Mouse (Mus musculus) heart, embryonic 13.5 days (tissue): ENCODE measurements at regions not wholly inside any gene's neighbourhood (a gene's known extent, or its start where the extent isn't known, plus 50 kb on each side); places are given as distances from the start of the nearest gene placed in this dataset.
A peak's percentile ranks its signal among the peaks of the same experiment; 100 is the strongest.

Experiments used
- ATAC-seq: fragments of 200-750 bp; cut with Nextera tagmentation; 2 replicates; pipeline ENCODE4 v1.8.0; 2017; ENCODE audit warnings: moderate TSS enrichment; ENCODE audit not compliant: insufficient number of reproducible peaks, low FRiP score, low TSS enrichment; ENCODE audit errors: extremely low read depth
- H3K27ac ChIP-seq: fragments of 300-500 bp; sonication (generic); replicated peaks from 2 replicates; pipeline ENCODE4 v1.5.1; 2015; ENCODE audit warnings: moderate library complexity, mild to moderate bottlenecking, inconsistent platforms
- H3K27me3 ChIP-seq: fragments of 300-500 bp; sonication (generic); replicated peaks from 2 replicates; pipeline ENCODE4 v1.6.1; 2015; ENCODE audit warnings: mild to moderate bottlenecking, inconsistent platforms
- H3K36me3 ChIP-seq: fragments of 300-500 bp; sonication (generic); 2 replicates; pipeline ENCODE4 v1.6.1; 2015; ENCODE audit warnings: mild to moderate bottlenecking, inconsistent platforms
- H3K4me1 ChIP-seq: fragments of 300-500 bp; sonication (generic); 2 replicates; pipeline ENCODE4 v1.6.1; 2015; ENCODE audit warnings: inconsistent platforms
- H3K4me2 ChIP-seq: fragments of 300-500 bp; sonication (generic); 2 replicates; pipeline ENCODE4 v1.6.1; 2015; ENCODE audit warnings: inconsistent platforms, mild to moderate bottlenecking, moderate library complexity
- H3K4me3 ChIP-seq: fragments of 300-500 bp; sonication (generic); 2 replicates; pipeline ENCODE4 v1.5.1; 2015; ENCODE audit warnings: moderate library complexity, mild to moderate bottlenecking, inconsistent platforms
- H3K9ac ChIP-seq: fragments of 300-500 bp; sonication (generic); 2 replicates; pipeline ENCODE4 v1.6.1; 2015; ENCODE audit warnings: inconsistent platforms, mild to moderate bottlenecking, moderate library complexity
- H3K9me3 ChIP-seq: fragments of 300-500 bp; sonication (generic); 2 replicates; pipeline ENCODE4 v1.6.1; 2016; ENCODE audit warnings: inconsistent platforms
- WGBS: fragments of 180-500 bp; shearing (Covaris S2); methylation state at CpG from one replicate; pipeline ENCODE4 v1.1.7; 2015; ENCODE audit warnings: mixed read lengths; 5-methylcytosine and 5-hydroxymethylcytosine counted together

DNA sequence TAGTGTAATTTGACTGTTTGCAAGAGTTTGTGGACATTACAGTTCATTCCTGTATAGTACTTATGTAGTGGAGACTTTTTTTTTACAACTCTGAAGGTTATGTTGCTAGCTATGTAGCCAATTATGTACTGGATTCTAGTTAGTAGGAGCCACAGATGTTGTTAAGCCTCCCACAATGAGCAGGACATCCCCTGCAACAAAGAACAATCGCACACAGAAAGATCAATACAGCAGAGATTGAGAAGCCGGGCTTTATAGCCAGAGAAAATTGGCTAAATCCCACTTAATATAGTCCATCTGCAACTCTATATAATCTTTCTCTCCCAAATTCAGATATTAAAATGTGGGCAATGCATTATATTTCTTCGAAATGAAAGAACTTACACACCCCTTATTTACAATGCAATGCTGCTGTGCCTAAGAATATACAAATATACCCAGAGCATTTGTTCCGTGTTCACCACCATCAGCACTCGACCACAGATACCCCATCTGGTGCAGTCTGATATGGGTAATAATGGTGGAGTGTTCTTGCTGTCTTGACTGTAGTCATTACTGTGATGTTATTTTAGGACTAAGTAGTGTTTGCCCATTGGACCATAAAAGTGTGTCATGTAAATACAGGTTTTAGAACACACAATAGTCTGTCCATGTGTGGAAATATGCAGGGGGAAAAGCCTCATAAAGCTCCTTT lies 1351.9 kb upstream of the Zeb2 start:
- no peaks in the 10 kb centered on the region for H3K9me3 ChIP-seq
- H3K4me1 ChIP-seq, result no peaks in the 10 kb centered on the region
- H3K36me3 ChIP-seq, result no peaks in the 10 kb centered on the region
- H3K27me3 ChIP-seq, result no peaks in the 10 kb centered on the region
- ATAC-seq, result no peak
- no peak overlapping the region for H3K4me3 ChIP-seq
- 75% methylated on average over 5 of the region's 5 CpGs for WGBS
- no peak overlapping the region for H3K9ac ChIP-seq
- H3K27ac ChIP-seq, result no peak overlapping the region
- no peak overlapping the region for H3K4me2 ChIP-seq

DNA sequence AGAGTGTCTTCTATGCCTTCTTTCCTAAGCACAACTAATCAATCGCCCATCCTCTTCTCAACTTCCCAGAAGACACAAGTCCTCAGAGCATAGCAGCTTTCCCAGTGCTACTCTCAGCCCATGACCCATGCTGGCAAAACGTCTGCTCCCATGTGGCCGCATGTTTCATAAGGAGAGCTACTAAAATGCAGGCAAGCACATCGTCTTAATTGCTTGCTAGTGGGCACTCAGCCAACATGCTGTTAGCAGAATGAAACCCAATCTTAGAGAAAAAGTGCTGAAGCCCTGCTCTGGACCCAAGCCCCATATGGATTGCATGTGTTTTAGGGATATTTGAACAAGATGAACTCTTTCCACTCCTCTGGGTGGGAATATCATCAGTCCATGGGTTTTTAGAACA lies 1348.2 kb upstream of the Zeb2 start:
- WGBS, result 46% methylated on average over 4 of the region's 4 CpGs
- Histone ChIP-seq H3K9ac (no peak overlapping the region), H3K9me3 (no peaks in the 10 kb centered on the region), H3K4me2 (no peak overlapping the region), H3K27me3 (no peaks in the 10 kb centered on the region), H3K4me3 (no peak overlapping the region), H3K27ac (no peak overlapping the region), H3K4me1 (no peaks in the 10 kb centered on the region), H3K36me3 (no peaks in the 10 kb centered on the region)
- ATAC-seq, result no peak

DNA sequence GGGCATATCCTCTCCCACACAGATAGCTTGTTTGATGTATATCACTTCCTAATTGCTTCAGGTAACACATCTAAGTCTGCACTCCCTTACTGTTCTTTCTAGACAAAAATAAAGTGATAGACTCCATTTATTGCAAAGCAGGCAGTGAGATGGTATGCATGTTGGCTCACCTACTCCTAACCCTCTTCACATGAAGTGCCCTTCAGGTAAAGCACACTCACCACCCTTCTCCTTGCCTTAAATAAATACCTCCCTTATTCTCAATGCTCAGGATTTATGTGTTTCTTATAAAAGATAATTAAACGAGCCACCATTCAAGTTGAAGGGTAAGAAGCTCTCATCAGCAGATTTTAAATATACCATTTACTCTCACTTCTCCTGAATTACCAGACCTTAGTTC lies 1347.7 kb upstream of the Zeb2 start:
- Histone ChIP-seq H3K4me3 (no peak overlapping the region), H3K9ac (no peak overlapping the region), H3K27me3 (no peaks in the 10 kb centered on the region), H3K27ac (no peak overlapping the region), H3K36me3 (no peaks in the 10 kb centered on the region), H3K4me1 (no peaks in the 10 kb centered on the region), H3K4me2 (no peak overlapping the region), H3K9me3 (no peaks in the 10 kb centered on the region)
- ATAC-seq, result no peak
- 42% methylated on average over 1 of the region's 1 CpGs for WGBS

DNA sequence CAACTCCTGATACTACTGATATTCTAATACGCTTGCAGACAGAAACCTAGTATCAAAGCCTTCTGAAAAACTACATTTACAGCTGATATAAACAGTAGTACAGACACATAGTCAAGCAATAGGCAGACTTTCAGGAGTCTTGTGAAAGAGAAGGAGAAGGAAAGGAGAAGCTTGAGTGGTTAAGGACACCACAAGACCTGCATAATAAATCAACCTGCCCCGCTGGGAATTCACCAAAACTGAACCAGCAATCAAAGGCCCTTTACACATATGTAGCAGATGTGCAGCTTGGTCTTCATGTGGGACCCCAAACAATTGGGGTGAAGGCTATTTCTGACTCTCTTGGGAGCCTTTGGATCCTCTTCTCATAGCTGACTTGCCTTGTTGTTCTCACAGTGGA lies 1345.5 kb upstream of the Zeb2 start:
- no peak overlapping the region for H3K9ac ChIP-seq
- no peaks in the 10 kb centered on the region for H3K4me1 ChIP-seq
- no peaks in the 10 kb centered on the region for H3K36me3 ChIP-seq
- WGBS, result 83% methylated on average over 2 of the region's 2 CpGs
- no peak overlapping the region for H3K27ac ChIP-seq
- H3K9me3 ChIP-seq, result no peaks in the 10 kb centered on the region
- H3K4me3 ChIP-seq, result no peak overlapping the region
- H3K27me3 ChIP-seq, result no peaks in the 10 kb centered on the region
- no peak for ATAC-seq
- no peak overlapping the region for H3K4me2 ChIP-seq

DNA sequence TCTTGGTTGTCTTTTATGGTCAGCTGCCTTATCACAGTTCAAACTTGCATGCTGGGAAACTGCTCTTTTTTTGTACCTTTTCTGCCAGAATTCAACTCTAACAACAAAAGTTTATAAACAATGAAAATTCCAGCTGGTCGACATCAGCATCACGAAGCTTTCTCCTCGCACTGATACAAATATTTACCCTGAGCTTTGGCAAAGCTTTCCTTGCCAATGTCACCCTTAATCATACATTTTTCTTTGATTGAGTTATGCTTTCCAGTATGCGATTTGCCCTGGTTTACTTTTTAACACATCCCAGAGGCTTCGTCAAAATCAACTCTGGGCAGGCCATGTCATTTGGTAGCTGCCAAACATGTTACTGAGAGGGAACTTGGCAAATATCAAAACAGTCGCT lies 1333.5 kb upstream of the Zeb2 start:
- WGBS, result 60% methylated on average over 6 of the region's 6 CpGs
- no peaks in the 10 kb centered on the region for H3K36me3 ChIP-seq
- no peak overlapping the region for H3K4me3 ChIP-seq
- no peak overlapping the region for H3K27ac ChIP-seq
- ATAC-seq, result no peak
- no peak overlapping the region for H3K9ac ChIP-seq
- no peaks in the 10 kb centered on the region for H3K27me3 ChIP-seq
- H3K9me3 ChIP-seq, result no peaks in the 10 kb centered on the region
- no peaks in the 10 kb centered on the region for H3K4me1 ChIP-seq
- H3K4me2 ChIP-seq, result no peak overlapping the region

DNA sequence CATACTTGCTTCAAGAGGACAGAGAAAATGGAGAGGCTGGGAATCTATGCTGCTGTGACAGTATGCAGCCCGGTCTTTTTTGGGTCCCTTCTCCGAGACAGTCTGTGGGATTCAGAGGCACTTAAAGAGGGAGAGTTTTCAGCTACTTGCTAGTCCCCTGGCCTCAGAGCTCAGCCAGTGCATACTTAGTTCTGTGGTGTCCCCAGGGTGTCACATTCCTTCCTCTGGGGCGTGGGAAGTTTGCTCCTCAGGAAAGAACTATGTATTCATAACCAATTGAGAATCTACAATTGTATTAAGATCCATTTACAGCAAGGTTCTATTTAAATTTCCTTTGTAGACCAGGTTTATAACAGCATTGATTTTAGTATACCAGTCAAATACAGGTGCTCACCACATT lies 1328.1 kb upstream of the Zeb2 start:
- peaks cover 26% of the 10 kb centered on the region for H3K4me1 ChIP-seq
- no peaks in the 10 kb centered on the region for H3K27me3 ChIP-seq
- H3K27ac ChIP-seq, result no peak overlapping the region
- H3K4me3 ChIP-seq, result no peak overlapping the region
- no peak overlapping the region for H3K9ac ChIP-seq
- no peaks in the 10 kb centered on the region for H3K9me3 ChIP-seq
- H3K4me2 ChIP-seq, result no peak overlapping the region
- ATAC-seq, result no peak
- H3K36me3 ChIP-seq, result no peaks in the 10 kb centered on the region
- WGBS, result 54% methylated on average over 3 of the region's 3 CpGs

DNA sequence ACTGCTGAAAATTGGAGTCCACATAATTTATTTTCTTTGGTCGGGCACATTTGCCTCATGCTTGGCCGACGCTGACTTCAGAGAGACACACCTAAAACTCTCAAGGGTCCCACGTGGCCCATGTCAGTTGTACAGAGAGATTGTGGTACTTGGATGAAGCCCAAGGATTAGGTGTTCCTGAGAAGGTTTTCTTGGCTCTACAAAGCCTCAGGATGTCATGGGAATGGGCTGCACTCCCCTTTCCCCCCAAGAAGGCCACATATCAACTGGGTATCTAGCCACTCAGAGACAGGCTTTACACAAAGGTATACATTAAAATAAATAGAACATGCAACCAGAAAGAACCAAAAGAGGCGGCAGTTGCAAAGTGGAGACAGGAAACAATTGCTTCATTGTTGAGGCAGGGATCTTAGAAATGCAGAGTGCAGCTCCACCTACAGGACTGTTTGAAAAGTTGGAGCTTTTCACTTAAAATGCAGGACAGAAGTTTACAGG lies 1326.5 kb upstream of the Zeb2 start:
- H3K4me1 ChIP-seq, result peaks cover 26% of the 10 kb centered on the region
- H3K36me3 ChIP-seq, result no peaks in the 10 kb centered on the region
- 0 out of 2 replicates have a peak overlapping the region, but pooled peaks have one; percentile 6 for H3K4me3 ChIP-seq
- H3K4me2 ChIP-seq, result peak overlapping the region; percentile 48
- ATAC-seq, result peak; percentile 19; the same call in 1 of the 2 replicates
- no peaks in the 10 kb centered on the region for H3K27me3 ChIP-seq
- no peak overlapping the region for H3K9ac ChIP-seq
- 27% methylated on average over 5 of the region's 5 CpGs for WGBS
- peak overlapping the region; percentile 81 for H3K27ac ChIP-seq
- H3K9me3 ChIP-seq, result no peaks in the 10 kb centered on the region

DNA sequence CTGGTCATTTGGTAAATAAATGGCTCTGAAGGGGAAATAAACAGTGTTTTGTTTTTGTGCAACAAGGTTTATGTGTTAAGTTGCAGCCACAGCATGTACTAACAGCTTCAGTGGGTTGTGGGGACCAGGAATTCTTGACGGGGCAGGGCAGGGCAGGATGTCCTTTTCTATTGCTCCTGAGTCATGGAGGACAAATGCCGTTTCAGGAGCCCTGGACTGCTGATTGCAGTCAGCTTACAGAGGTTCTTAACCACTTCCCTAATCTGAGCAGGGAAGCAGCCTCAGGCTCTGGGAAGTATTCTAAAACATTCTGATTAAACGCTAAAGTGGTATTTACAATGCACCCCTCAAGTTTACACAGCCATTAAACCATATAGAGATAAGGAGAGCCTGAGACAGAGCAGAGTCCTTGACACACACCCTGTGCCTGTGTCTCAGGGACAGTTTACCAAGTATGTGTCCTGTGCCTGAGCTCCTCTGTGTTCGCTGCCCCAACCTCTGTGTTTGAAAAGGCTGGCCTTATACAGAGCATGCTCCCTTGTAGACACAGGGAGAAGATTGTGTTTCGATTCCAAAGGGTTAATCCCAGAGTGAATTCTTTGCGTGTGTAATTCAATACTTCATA lies 1326.0 kb upstream of the Zeb2 start:
- Histone ChIP-seq H3K4me1 (peaks cover 26% of the 10 kb centered on the region), H3K36me3 (no peaks in the 10 kb centered on the region), H3K9ac (0 out of 2 replicates have a peak overlapping the region, but pooled peaks have one; percentile 28), H3K9me3 (no peaks in the 10 kb centered on the region), H3K27ac (peak overlapping the region; percentile 81), H3K27me3 (no peaks in the 10 kb centered on the region), H3K4me3 (0 out of 2 replicates have a peak overlapping the region, but pooled peaks have one; percentile 6), H3K4me2 (peak overlapping the region; percentile 48)
- peak; percentile 14; the same call in 1 of the 2 replicates for ATAC-seq
- 23% methylated on average over 6 of the region's 6 CpGs for WGBS

DNA sequence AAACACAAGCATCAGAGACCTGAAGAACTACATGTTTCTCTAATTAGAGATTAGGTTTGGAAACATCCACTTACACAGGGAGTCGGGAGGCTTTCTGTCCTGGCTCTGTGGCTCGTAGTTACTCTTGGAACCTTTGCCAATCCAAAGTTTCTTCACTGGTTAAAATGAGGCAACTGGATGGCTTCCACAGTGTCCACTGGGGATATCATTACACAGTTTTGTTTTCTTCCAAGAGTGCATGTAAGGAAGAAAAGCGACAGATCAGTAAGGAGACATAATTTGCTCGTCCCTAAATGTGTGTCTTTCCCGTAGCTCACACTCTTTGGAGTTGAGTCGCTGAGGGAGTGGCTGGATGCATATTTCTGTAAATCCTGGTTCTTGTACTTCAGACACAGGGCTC lies 1325.4 kb upstream of the Zeb2 start:
- Histone ChIP-seq H3K9ac (0 out of 2 replicates have a peak overlapping the region, but pooled peaks have one; percentile 28), H3K27me3 (no peaks in the 10 kb centered on the region), H3K4me1 (peaks cover 26% of the 10 kb centered on the region), H3K9me3 (no peaks in the 10 kb centered on the region), H3K4me2 (peak overlapping the region; percentile 48), H3K36me3 (no peaks in the 10 kb centered on the region), H3K27ac (peak overlapping the region; percentile 81), H3K4me3 (no peak overlapping the region)
- 54% methylated on average over 6 of the region's 6 CpGs for WGBS
- no peak for ATAC-seq

DNA sequence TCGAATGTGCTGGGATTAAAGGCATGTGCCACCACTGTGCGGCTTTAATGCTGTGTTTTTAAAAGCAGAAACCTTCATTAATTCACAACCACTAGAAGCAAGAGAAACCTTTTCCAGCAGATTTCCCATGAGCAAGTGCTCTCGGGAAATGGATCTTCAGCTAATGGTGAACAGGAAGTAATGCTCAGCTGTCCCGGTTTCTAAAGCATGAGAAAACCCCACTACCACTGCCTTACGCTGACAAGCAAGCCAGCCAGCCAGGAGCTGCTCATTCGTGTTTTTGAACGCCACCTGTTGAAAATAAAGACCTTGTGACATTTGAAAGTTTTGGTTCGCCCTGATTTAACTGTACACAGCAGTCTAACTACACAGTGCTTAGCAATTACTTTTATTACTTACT lies 1324.7 kb upstream of the Zeb2 start:
- Histone ChIP-seq H3K27ac (peak overlapping the region; percentile 81; the same call in 1 of the 2 replicates), H3K9me3 (no peaks in the 10 kb centered on the region), H3K9ac (no peak overlapping the region), H3K36me3 (no peaks in the 10 kb centered on the region), H3K4me1 (peaks cover 26% of the 10 kb centered on the region), H3K27me3 (no peaks in the 10 kb centered on the region), H3K4me2 (no peak overlapping the region), H3K4me3 (no peak overlapping the region)
- no peak for ATAC-seq
- 76% methylated on average over 8 of the region's 8 CpGs for WGBS

DNA sequence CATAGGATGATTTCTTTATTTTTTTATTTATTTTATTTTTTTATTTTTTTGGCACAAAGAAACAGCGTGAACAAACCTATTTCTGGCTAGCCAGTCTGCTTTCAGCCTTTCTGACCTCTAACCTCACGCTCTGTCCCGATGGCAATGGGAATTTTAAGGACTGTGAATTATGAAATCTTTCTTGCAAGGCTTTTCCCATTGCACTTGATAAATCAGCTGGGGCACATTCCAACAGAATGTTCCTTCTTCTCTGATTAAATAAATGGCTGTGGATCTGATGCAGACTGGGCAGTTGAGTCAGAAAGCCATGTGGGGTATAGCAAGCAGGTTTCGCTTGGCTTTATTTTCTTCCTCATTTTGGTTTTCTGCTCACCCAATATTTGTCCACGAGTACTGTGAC lies 1324.2 kb upstream of the Zeb2 start:
- no peak overlapping the region for H3K4me2 ChIP-seq
- ATAC-seq, result no peak
- no peak overlapping the region for H3K27ac ChIP-seq
- 87% methylated on average over 5 of the region's 5 CpGs for WGBS
- H3K4me1 ChIP-seq, result peaks cover 26% of the 10 kb centered on the region
- H3K4me3 ChIP-seq, result no peak overlapping the region
- H3K27me3 ChIP-seq, result no peaks in the 10 kb centered on the region
- no peak overlapping the region for H3K9ac ChIP-seq
- H3K36me3 ChIP-seq, result no peaks in the 10 kb centered on the region
- no peaks in the 10 kb centered on the region for H3K9me3 ChIP-seq

DNA sequence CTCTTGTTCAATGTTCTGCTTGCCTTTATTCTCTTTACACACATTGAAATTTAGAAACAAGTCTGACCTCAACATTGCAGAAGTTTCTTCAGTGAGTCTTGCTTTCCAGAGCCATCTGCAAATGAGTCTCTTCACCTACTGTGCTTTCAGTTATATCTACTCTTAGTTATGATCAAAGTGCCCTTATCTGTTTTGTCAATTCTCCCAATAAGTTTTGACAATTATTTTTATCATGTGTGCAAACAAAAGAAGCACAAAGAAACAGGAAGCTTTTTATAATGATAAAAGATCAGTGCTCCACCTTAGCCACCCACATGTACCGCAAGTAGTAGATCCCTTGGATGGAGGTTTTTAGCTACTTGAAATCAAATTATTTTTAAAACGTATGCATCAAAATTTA lies 1322.8 kb upstream of the Zeb2 start:
- WGBS, result 81% methylated on average over 2 of the region's 2 CpGs
- Histone ChIP-seq H3K9me3 (no peaks in the 10 kb centered on the region), H3K4me1 (peaks cover 26% of the 10 kb centered on the region), H3K36me3 (no peaks in the 10 kb centered on the region), H3K9ac (no peak overlapping the region), H3K4me2 (no peak overlapping the region), H3K27ac (no peak overlapping the region), H3K27me3 (no peaks in the 10 kb centered on the region), H3K4me3 (no peak overlapping the region)
- ATAC-seq, result no peak
